10 mouse cellular contexts compared by ENCODE assay signal in the genomic region with DNA sequence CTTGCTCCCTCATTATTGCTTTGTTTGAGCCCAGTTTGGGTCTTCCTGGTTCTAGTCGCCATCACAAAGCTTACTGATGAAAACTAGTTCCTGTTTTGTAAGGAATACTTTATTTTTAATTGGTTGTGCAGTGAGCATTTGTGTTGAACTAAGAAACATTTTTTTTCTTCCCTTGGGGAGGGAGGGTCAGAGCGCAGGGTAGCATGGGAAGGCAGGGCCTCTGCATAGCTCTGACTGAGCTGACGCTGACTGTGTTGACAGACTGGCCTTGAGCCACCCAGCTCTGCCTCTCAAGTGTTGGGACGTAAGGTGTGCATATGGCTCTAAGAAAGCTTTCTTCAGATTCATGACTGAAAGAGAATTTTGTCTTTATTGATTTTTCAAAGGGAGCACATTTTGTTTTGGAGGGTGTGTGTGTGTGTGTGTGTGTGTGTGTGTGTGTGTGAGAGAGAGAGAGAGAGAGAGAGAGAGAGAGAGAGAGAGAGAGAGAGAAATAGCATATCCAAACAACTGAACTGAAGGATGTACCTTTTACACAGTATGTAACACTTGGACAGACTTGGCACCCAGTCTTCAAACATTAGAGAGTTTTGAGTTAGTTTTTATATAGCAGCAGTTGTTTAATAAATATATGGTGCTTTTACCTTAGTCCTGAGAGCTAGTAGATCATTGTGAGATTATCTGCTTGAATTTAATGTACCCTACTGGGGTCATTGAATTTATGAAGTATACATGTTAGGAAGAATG. TPM values are rescaled to one million over a fixed set of nuclear protein-coding genes. Genes with fewer than 3 reads are reported as not detected.
A peak's percentile ranks its signal among the peaks of the same experiment; 100 is the strongest.
DNase-seq lines count a peak whose midpoint lies in the region; ATAC-seq lines count a peak whose summit lies in the region.
"Had no signal": no experiment of that assay in that cellular context is flagged by ENCODE, and none has a peak within 500 bp of the region (broad histone marks: within the 10 kb centered on the region; RNA-seq: fewer than 3 reads in every experiment).

No protein-coding gene starts in this region.

- H3K27ac ChIP-seq in heart, embryonic 12.5 days (ENCODE audit: poor library complexity, severe bottlenecking), result 0 out of 2 replicates have a peak overlapping the region, but pooled peaks have one; percentile 36
- H3K27ac ChIP-seq: forebrain, embryonic 13.5 days; macrophage had no signal

- H3K4me3 ChIP-seq in heart, embryonic 12.5 days, result no peak overlapping the region
- H3K4me3 ChIP-seq: forebrain, embryonic 13.5 days had no signal

- no peaks in the 10 kb centered on the region for H3K27me3 ChIP-seq in heart, embryonic 12.5 days (replicated peaks)
- H3K27me3 ChIP-seq: CH12.LX; forebrain, embryonic 13.5 days had no signal

- H3K4me1 ChIP-seq in heart, embryonic 12.5 days (replicated peaks), result peaks cover 23% of the 10 kb centered on the region
- H3K4me1 ChIP-seq: forebrain, embryonic 13.5 days had no signal

- intact Hi-C loops in heart, postnatal 25 days (cut with DNase I), result loop anchor here (5.0 kb wide), 1 partner anchor 52 kb away; no protein-coding TSS in a partner anchor

- DNase-seq in heart, postnatal 25 days (ENCODE audit: low spot score), result no peak
- peak; percentile 24 to 35 for DNase-seq in adrenal gland, postnatal 36 days
- DNase-seq in heart, postnatal 4 days, result peak; percentile 29
- peak; percentile 55 to 70 for DNase-seq in lung, postnatal 4 days
- DNase-seq in retina, postnatal 1 day, result no peak
- DNase-seq in right cerebral cortex, postnatal 36 days (ENCODE audit: low spot score in 2 of 2), result no peak

- peak; percentile 71; the same call in 1 of the 2 replicates for ATAC-seq in heart, embryonic 12.5 days (ENCODE audit: insufficient number of reproducible peaks, low FRiP score)
- ATAC-seq: forebrain, embryonic 13.5 days had no signal

- 51% methylated on average over 4 of the region's 4 CpGs for WGBS in heart, embryonic 12.5 days

- H3K4me2 ChIP-seq in heart, embryonic 12.5 days, result peak overlapping the region; percentile 33; the same call in 1 of the 2 replicates
- H3K4me2 ChIP-seq: forebrain, embryonic 13.5 days had no signal

- peaks cover 20% of the 10 kb centered on the region for H3K36me3 ChIP-seq in heart, embryonic 12.5 days

- H3K9ac ChIP-seq in heart, embryonic 12.5 days, result no peak overlapping the region
- H3K9ac ChIP-seq: forebrain, embryonic 13.5 days had no signal

- no peaks in the 10 kb centered on the region for H3K9me3 ChIP-seq in heart, embryonic 12.5 days (replicated peaks)
- H3K9me3 ChIP-seq: forebrain, embryonic 13.5 days had no signal

RNA-seq across cellular contexts. Expression of a gene that starts 30.0 kb away (rescaled TPM):
- 46.3 and 46.5 TPM in 2 replicates for polyA plus RNA-seq in heart, embryonic 12.5 days (2016; fragmentation: Nextera tagmentation; extraction: Ambion mirVana)
- total RNA-seq in heart, postnatal 25 days (2021), result 10 to 100 TPM; 29.5 to 34.1 TPM
- 100 to 1,000 TPM in 1 of 2 experiments, 10 to 100 TPM in 1; 92.1 to 101 TPM for total RNA-seq in adrenal gland, postnatal 36 days (2021)
- total RNA-seq in heart, postnatal 4 days (2021), result 10 to 100 TPM; 57.2 to 58.4 TPM

RNA-seq across cellular contexts. Expression of a gene that starts 59.7 kb away (rescaled TPM):
- polyA plus RNA-seq in heart, embryonic 12.5 days (2016; fragmentation: Nextera tagmentation; extraction: Ambion mirVana), result 0.20 TPM in 1 of 2 replicates, not detected in the other
- total RNA-seq in heart, postnatal 25 days (2021), result under 1 TPM; 0.08 to 0.10 TPM
- total RNA-seq in adrenal gland, postnatal 36 days (2021), result under 1 TPM in 1 of 2 experiments, not detected in 1; 0.43 TPM
- total RNA-seq in heart, postnatal 4 days (2021), result not detected

Comparison
In these comparisons a context has a peak if more than half of its experiments do, and no peak if none do; other contexts are left out.
1. DNase-seq: peak in adrenal gland, postnatal 36 days (2 of 2), heart, postnatal 4 days (single experiment) and lung, postnatal 4 days (2 of 2); none in heart, postnatal 25 days (single experiment), retina, postnatal 1 day (single experiment) and right cerebral cortex, postnatal 36 days (0 of 2).